Mouse (Mus musculus) spleen, adult 18-20 months (tissue): Measurements from ENCODE around the gene Iah1.
A peak's percentile ranks its signal among the peaks of the same experiment; 100 is the strongest.

Source experiments
- DNase-seq, 2 experiments: peaks; one replicate each; pipeline ENCODE4 v3.0.0; 2022; ENCODE audit warnings: mixed read lengths in 2 of 2

Iah1 gene

DNA sequence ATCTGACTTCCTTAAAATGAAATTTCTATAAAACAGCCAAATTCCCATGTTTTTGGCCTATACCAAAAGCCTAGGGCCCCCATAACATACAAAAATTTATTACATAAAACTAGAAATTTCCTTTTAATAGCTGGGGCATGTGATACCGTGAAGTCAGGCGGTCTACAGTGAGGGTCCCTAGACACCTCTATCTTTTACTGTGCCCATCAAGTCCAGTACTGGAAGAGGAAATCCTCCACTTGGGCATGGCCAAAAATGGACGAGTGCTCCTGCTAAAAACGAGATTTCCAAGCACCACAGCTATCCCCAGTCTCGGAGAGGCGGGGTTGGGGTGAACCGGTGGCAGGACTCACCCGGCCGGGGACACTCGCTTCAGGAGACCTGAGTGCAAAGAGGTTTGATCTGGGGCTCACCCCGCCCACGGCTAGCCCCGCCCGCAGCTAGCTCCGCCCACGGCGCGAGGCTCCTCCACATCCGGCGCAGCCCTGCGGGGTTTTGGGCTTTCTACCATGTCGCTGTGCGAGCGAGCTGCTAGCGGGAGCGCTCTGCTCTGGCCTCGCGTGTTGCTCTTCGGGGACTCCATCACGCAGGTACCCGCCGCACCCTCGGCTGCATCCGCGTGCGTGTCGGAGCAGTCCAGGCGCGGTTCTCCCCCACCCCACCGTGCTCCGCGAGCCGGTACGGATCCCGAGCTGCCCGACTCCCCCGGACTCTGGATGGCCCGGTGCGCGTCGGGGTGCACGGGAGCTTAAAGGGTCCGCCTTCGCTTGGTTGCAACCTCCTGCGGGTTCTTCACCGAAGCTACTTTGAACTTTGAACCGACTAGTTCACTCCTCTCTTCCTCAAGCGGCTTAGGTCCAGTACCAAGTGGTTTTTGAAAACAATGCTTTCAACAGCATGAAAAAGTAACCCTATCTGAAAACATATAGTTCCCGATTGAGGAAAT lies at the start of gene Iah1:
Iah1 (plus strand) TSS at position 467 of the 946 bp plus-strand sequence.
- peak; percentile 84 to 94 for DNase-seq

DNA sequence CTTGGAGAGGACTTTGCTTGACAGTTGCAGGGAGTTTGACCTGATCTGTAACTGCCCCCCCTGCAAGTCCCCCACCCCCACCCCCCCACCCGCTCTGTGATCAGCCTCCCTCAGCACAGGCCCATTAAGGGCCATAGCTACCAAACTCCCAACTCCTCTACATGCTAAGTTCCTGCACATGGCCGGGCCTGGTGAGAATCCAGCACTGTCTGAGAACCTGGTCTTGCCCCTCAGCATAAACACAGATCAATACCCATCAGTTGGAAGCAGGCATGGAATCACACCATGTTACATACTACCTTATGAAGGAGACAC lies 49.4 kb upstream of the Iah1 start:
- DNase-seq, result no peak

DNA sequence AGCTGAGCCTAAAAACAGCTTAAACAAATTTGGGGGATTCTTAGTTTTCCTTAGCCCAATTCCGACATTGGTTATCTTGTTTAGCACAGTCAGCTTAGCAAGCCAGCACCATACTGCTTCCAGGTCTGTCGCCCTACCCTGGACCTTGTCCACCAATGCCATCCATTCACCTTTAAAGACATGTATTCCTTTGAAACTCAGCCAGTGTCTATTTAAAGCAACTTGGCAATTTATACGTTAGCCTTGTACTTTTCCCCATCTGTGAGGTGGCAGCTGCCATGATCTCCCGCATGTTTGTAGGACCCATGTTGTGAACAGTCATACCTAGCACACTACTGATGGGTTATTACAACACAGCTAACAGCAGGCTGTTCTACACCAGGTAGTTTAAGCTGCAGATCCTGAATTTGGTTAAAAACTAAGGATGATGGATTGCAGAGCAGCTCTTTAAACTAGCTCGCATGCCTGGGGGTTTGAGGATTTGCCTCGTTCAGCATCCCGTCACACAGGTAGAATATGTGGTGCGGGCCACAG lies 48.0 kb upstream of the Iah1 start:
- no peak for DNase-seq

DNA sequence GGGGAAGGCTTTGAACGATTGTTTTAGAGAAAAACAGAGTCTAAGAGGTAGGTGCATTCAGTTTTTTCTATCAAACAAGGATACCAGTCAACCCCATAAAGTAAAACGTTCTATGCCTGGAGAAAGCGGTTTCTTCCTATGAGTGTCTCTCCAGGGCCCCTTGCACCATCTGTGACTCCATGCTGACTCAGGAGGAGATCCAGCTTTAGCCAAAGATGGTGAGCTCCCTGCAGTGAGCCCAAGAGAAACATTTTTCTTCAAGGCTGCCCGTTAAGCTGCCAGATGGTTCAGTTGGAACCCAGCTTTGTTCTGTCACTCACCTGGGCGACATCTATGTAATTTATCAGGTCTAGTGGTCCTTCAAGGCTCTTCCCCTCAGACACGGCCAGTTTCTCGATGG lies 41.7 kb upstream of the Iah1 start:
- DNase-seq, result no peak

DNA sequence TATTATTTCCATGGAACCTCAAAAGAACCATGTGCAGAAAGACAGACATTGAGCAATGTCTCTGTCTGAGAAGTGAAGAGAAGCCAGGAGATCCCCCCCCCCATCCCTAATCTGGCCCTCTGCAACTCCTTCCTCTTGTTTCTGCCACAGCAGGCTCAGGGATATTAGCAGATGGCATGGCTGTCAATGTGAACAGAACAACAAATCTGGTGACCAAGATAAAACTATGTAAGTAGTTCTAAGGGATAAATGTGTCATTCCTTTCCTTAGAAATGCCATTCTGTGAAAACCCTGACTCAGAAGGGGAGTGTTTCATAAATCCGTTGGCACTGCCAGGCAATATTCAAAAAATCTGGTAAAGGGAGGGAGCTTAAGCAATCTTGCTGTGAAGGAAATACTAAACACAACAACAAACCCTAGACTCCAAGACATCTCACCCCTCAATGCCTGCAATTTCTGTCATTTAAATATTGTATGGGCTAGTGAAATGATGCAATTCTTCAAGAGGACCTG lies 38.8 kb upstream of the Iah1 start:
- no peak for DNase-seq

DNA sequence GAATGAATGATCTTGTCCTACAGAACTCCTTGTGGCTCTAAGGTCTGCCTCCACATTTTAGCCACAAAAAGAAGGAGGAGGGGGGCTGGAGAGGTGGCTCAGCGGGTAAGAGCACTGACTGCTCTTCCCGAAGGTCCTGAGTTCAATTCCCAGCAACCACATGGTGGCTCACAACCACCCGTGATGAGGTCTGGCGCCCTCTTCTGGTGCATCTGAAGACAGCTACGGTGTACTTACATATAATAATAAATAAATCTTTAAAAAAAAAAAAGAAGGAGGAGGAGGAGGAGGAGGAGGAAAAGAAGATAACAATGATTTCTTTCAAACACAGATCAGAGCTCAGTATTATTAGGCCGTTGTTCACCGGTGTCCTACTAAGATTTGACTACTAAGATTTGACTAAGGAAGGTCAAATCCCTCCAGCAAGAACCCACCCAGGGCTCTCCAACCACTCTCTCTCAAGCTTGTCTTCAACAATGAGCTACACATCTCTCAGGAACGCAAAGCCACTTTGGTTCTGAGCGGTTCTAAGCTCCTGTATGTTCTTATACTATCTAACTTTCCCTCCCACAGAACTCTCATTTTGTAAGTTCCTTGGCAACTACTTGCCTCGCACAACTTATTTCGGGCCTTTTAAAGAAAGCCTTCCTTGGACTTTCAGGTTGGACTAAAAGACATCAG lies 31.3 kb upstream of the Iah1 start, which contains the start of gene Cpsf3:
Cpsf3 (plus strand) TSS at position 631 of the 681 bp plus-strand sequence.
- no peak for DNase-seq

DNA sequence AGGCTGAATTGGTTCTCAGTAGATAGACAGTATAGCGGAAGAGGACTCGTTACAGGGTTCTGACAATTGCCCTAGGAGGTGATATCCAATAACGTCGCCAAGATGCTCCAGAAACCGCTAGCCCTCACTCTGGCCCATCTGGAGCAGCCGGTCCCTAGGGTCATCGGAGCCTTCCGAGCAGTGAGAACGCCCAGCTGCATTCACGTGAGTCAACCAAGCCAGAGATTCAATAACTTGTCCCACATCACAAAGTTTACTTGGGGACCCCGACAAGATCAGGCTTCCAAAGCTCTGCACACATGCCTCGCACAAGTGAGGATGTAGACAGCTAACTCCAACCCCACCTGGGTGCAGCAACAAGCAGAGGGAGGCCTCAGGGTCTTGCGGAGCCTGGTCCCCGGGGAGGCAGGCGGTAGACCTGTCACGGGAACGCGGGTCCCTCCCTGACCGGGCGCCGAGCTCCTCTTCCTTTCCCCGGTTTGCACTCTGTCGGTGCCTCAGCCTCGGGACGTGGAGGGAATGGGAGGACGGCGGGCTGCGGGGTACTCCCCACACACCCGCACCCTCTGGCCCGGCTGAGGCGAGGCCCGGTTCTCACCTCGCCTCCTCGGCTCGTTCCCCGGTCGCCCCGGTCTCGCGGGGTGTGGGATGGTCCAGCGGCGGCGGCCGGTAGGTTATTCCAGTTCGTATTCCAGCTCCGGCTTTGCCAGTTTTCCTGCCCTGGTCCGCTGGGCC lies 30.5 kb upstream of the Iah1 start:
- DNase-seq, result no peak

DNA sequence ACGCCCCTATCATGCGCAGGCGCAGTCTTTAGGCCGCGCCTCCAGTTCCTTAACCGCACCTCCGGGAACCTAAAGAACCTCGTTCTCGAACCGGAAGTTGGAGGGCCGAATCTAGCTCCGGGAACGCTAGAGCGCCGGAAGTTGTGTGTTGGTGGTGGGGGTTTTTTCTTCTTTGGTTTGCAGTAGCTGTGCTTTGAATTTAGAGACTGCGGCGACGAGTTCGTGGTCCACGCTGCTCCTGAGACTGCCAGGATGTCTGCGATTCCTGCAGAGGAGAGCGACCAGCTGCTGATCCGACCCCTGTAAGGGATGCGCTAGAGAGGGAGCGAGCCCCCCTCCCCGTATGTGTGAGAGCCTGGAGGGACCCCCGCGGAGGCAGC lies 30.0 kb upstream of the Iah1 start, which contains the start of gene Itgb1bp1:
Itgb1bp1 (minus strand) TSS at position 42 of the 380 bp plus-strand sequence.
- peak; percentile 95 to 97 for DNase-seq

DNA sequence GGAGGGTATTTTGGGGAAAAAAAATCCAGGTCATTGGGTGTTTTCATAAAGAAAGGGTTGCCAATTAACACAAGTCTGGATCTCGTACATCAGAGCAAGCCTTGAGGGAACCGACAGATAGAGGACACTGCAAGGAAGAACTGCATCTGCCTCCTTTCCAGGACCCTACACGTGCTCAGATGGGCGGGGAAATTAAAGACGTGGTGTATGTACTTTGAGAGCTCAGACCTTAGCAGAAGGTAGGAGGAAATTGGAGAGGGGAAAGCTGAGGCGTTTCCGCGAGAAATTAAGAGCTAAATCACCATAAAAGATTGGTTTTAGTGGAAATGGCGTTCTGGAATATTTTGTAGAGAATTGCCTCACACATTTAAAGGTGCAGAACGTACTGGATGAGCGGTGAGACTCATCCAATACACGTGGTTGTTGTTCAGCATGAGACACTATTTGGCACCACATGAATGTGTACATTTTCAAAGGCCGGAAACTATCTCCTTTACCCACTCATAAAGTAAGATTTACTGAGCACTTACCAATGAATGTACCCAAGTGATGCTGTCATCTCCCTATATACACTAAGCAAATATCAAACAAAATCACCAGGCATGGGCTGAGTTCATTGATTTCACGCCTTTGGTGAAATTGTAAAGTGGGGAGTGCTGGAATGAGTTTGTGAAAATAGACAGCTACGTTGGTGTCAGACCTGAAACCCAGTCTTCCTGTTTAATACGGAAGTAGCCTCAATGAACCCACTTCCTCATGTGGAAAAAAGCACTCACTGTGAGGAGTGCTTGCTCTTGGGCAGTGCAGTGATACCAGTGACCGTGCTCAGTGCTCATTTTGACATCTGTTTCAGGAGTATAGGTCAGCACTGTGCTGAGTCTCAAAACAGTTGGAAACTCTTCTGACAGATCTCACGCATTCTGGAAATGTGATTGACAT lies 29.2 kb upstream of the Iah1 start:
- DNase-seq, result peak in 1 of 2 experiments; percentile 22

DNA sequence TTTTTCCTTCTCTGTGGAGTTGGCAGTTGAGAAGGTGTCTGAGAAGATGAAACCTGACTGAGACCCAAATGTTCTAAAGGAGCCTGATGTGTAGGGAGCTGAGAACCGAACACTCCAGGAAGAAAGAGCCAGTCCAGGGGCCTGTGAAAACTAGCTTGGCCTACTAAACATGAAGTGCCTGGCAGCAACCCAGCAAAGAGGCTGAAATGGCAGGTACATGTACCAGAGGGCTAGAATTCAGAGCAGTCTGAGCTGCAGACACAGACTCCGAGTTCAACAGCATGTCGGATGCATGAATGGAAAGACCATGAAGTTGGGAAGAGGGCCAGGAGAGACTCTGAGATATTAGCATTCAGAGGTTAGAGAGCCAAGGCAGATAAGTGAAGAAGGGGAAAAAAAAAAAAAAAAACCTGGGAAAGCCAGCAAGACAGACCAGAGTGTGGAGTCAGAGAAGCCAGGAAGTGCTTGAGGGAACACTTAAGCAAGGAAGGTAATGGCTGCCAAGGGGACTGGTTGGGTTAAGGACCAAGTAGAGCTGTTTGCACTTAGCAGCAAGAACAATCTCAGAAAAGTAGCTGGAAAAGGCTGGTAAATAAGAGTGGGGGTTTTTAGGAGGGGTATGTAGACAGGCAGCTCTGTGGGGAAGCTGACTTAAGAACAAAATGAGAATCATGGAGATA lies 27.3 kb upstream of the Iah1 start:
- no peak for DNase-seq

DNA sequence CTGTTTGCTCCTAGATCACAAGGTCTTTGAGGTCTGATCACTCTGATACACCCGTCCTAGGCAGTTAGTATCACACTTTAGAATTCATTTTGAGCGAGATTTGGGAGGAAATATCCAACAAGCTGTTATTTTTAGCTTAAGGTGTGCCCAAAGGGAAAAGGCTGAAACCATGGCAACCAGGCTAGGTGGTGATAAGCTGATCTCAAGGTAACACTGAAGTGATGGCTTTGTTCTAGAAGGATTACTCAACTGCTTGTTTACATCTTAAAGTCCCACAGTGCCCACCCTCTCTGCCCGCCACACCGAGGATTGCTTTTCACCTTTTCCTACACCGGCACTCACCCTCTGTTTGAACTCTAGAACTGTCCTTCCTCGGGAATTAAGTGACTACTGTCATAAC lies 26.5 kb upstream of the Iah1 start:
- no peak for DNase-seq

DNA sequence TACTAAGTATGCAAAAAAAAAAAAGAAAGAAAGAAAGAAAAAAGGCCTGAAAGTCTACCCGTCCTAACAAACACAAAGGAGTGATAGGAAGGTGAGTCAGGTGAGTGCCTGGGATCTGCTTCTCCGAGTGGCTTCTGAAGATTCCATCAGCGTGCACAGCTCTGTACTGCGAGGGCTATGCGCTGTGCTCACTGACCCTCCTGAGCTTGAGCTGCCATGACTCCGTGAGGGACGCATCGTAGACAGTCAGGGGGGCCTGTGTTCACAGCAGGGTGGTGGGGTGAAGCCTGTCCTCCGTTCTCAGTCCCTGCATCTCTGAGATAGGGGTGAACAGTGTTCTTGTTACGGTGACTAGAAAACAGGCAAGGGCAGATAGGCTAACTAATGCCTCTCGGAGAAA lies 17.3 kb upstream of the Iah1 start:
- no peak for DNase-seq

DNA sequence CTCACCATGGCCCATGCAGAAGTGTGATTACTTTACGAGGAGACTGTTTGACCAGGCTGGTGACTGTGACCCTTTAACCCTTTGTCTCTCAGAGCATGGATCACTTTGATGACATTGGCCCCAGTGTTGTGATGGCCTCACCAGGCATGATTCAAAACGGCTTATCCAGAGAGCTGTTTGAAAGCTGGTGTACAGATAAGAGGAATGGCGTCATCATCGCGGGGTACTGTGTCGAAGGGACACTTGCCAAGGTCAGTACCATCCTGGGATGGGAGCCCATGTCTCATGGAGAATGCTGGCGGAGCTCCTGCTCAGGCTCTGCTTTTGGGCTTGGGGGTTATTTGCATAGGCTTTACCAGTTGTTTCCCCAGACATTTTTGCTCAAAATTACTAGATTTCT lies 14.9 kb upstream of the Iah1 start:
- DNase-seq, result no peak

DNA sequence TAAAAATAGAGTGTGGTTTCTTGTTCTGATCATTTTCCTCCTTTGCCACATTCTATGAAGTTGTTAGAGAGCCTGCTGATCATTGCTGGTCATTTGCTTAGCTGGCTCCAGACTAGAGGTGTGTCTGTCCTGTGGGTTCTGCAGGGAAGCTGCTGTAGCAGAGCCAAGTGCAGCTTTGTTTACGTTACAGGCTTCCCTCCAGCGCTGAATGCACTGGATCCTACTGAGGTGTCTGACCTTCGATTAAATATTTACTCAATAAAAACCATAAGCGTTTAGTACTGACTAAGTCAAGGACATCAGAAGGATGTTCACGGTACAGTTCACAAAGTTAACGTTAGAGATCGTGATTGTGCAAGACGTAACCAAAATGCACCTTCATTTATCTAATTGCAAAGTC lies 14.3 kb upstream of the Iah1 start:
- DNase-seq, result no peak

DNA sequence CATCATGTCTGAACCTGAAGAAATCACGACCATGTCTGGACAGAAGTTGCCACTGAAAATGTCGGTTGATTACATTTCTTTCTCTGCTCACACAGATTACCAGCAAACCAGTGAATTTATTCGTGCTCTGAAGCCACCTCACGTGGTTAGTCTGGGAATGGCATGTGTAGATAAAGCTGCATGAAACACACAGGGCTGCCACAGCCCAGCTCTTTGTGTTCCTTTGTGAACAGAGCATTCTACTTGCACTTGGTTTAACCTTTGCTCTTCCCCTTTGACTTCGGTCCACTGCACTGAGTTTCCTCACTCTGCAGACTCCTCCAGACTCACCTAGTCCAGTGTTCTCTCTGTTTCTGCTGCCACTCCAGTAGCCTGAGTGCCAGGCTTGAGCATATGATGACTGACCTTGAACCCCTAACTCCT lies 13.8 kb upstream of the Iah1 start:
- no peak for DNase-seq

DNA sequence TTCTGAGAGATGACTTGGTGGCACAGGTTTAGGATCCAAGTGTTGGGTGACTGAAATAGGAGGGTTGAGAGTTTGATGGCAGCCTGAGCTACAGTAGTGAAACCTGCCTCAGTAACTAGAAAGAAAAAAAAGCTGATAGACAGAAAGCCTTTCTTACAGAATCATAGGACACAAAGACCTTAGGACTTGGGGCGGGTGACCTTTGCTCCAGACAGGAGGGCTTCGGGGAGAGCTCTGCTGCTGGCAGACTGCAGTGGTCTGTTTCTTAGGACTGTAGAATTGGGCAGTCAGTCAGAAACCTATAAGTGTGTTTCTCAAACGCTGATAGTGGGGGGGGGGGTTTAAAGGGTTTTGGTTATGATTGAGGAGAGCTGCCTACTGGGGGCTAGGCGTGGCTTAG lies 10.4 kb upstream of the Iah1 start:
- DNase-seq, result no peak

DNA sequence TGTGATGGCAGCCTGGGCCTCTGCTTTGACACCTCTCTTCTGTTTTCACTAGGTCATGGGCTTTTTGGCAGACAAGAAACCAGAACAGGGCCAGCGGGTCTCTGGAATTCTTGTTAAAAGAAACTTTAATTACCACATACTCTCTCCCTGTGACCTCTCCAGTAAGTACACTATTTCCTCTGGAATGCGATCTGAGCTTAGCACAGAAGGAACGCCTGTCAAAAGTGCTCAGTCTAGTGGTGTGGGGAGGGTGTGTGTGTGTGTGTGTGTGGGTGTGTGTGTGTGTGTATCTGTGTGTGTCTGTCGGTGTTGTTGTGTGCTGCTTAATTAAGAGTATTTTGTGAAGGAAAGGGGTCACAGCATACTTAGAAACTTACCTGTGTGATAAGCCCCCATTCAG lies 9.5 kb upstream of the Iah1 start:
- no peak for DNase-seq

DNA sequence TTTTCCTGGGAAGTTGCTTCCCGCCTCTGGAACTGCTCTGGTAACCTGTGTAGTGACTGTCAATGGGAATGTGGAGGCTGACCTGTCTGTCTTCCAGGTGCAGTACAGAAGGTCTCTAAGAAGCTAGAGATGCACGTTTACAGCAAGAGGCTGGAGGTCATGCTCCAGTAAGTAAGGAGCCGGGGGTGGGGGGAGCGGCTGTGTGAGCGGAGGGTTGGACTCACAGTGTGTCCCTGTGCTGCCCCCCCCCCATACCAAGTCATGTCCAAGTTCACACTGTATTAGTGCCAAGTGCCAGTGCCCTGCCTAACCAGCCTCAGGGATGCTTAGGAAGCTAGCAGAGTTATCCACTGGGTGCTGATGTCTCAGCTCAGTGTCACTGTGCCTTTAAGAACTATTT lies 4.0 kb upstream of the Iah1 start:
- DNase-seq, result no peak

DNA sequence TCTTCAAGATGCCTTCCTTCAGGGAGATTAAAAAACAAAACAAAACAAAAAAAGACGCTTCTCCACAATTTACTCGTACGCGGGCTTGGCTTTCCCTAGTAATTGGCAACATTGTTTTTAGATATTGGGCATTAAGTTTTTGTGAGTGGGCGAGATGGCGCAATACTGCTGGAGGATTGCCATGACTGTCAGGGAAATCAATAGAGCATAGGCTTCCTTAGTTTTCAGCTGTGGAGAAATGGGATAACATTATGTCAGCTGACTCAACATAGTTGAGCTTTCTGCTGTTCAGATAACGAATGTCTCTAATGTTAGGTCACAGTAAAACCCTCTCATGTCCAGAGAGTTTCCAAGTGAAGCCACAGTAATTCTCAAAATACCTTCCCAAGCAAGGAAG lies 678 bp downstream of the Iah1 start:
- no peak for DNase-seq

DNA sequence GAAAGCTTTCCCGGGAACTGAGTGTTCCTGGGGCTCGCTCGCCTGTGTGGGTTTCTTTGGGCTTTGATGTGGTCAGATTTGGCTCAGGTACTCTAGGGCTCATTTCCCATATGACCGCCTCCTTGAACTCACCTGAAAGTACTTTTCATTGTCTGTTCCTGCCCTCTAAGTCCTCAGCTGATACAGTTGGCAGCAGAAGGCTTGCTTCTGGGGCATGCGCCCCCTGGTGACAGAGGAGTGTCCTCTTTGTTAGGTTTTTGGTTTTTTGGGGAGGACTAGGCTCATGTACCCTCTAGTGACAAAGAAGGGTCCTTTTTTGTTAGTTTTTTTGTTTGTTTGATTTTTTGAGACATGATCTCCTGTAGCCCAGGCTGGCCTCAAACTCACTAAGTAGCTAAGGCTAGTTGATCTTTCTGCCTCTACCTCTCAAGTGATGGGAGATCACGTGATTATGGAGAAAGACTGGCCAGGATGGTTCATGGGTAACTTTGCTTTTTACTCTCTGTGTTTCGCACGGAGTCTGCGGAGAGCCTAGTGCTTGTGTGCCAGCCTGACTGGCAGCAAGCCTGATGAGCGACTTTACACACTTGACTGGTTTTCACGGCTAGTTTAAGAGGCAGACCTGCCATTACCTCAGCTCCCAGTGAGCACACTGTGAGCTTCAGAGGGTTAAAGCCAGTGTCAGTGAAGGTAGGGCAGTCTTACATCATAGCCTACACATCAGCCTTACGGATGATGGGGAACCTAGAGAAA lies 2.1 kb downstream of the Iah1 start:
- DNase-seq, result peak; percentile 61 to 80
